In genomic region chr11:108961651-108962065, GRCm38 (mm10) we compare ENCODE assay signal across 9 mouse cellular contexts. TPM values are rescaled to one million over a fixed set of nuclear protein-coding genes. Genes with fewer than 3 reads are reported as not detected.
A peak's percentile ranks its signal among the peaks of the same experiment; 100 is the strongest.
DNase-seq lines count a peak whose midpoint lies in the region; ATAC-seq and TF ChIP-seq lines count a peak whose summit lies in the region.
"Had no signal": no experiment of that assay in that cellular context is flagged by ENCODE, and none has a peak within 500 bp of the region (broad histone marks: within the 10 kb centered on the region; RNA-seq: fewer than 3 reads in every experiment).

No protein-coding gene starts in this region.

- peak overlapping the region; percentile 65 for H3K27ac ChIP-seq in kidney, embryonic 15.5 days
- H3K27ac ChIP-seq in forebrain, embryonic 13.5 days: peak overlapping the region; percentile 0
- H3K27ac ChIP-seq in limb, embryonic 15.5 days: peak overlapping the region; percentile 75
- no peak overlapping the region; the same call in 1 of the 2 replicates for H3K27ac ChIP-seq in stomach, embryonic 14.5 days (ENCODE audit: low read length)
- H3K27ac ChIP-seq in thymus, adult 2 months (ENCODE audit: control insufficient read depth, insufficient read depth, low read length): no peak overlapping the region
- H3K27ac ChIP-seq: macrophage had no signal

- ATAC-seq in kidney, embryonic 15.5 days (replicated peaks; ENCODE audit: low FRiP score): peak; percentile 67; the same call in 1 of the 2 replicates
- no peak for ATAC-seq in forebrain, embryonic 13.5 days
- peak; percentile 50; the same call in 1 of the 2 replicates for ATAC-seq in limb, embryonic 15.5 days (ENCODE audit: insufficient number of reproducible peaks, low FRiP score, low TSS enrichment, low read depth)
- no peak for ATAC-seq in stomach, embryonic 14.5 days (ENCODE audit: insufficient number of reproducible peaks, insufficient read depth, low FRiP score, low read depth)
- no peak for ATAC-seq in erythroblast, adult 5-6 weeks (replicated peaks; ENCODE audit: low FRiP score, poor library complexity, severe bottlenecking)

- no peak for TF ChIP-seq CTCF in thymus, adult 2 months (IDR thresholded peaks at IDR 0.05; ENCODE audit: borderline replicate concordance, control insufficient read depth, extremely low read depth, insufficient read depth, low read length, poor library complexity)

- H3K36me3 ChIP-seq in kidney, embryonic 15.5 days: no peaks in the 10 kb centered on the region
- no peaks in the 10 kb centered on the region for H3K36me3 ChIP-seq in forebrain, embryonic 13.5 days (ENCODE audit: poor library complexity, severe bottlenecking)
- H3K36me3 ChIP-seq in limb, embryonic 15.5 days: no peaks in the 10 kb centered on the region
- no peaks in the 10 kb centered on the region for H3K36me3 ChIP-seq in stomach, embryonic 14.5 days (ENCODE audit: control insufficient read depth, insufficient read depth, low read length)
- H3K36me3 ChIP-seq in thymus, adult 2 months (ENCODE audit: control insufficient read depth, insufficient read depth, low read length): no peaks in the 10 kb centered on the region

- no peaks in the 10 kb centered on the region for H3K9me3 ChIP-seq in kidney, embryonic 15.5 days (replicated peaks)
- H3K9me3 ChIP-seq in forebrain, embryonic 13.5 days (replicated peaks): no peaks in the 10 kb centered on the region
- H3K9me3 ChIP-seq in limb, embryonic 15.5 days: no peaks in the 10 kb centered on the region
- no peaks in the 10 kb centered on the region for H3K9me3 ChIP-seq in stomach, embryonic 14.5 days (ENCODE audit: control insufficient read depth, low read depth, low read length)

- no peaks in the 10 kb centered on the region for H3K27me3 ChIP-seq in kidney, embryonic 15.5 days
- H3K27me3 ChIP-seq in forebrain, embryonic 13.5 days: no peaks in the 10 kb centered on the region
- no peaks in the 10 kb centered on the region for H3K27me3 ChIP-seq in limb, embryonic 15.5 days
- no peaks in the 10 kb centered on the region for H3K27me3 ChIP-seq in stomach, embryonic 14.5 days (ENCODE audit: control insufficient read depth, insufficient read depth, low read length)
- H3K27me3 ChIP-seq in thymus, adult 2 months (ENCODE audit: control insufficient read depth, insufficient read depth, low read length): no peaks in the 10 kb centered on the region

- H3K4me1 ChIP-seq in kidney, embryonic 15.5 days: peaks cover 23% of the 10 kb centered on the region
- peaks cover 22% of the 10 kb centered on the region for H3K4me1 ChIP-seq in forebrain, embryonic 13.5 days
- H3K4me1 ChIP-seq in limb, embryonic 15.5 days: peaks cover 31% of the 10 kb centered on the region
- H3K4me1 ChIP-seq in stomach, embryonic 14.5 days (ENCODE audit: control insufficient read depth, insufficient read depth, low read length): 0 out of 2 replicates have a peak, but pooled peaks cover 9% of the 10 kb centered on the region
- no peaks in the 10 kb centered on the region for H3K4me1 ChIP-seq in thymus, adult 2 months (replicated peaks; ENCODE audit: control insufficient read depth, insufficient read depth, low read length)

- peak overlapping the region; percentile 13; the same call in 1 of the 2 replicates for H3K4me3 ChIP-seq in kidney, embryonic 15.5 days (replicated peaks)
- no peak overlapping the region for H3K4me3 ChIP-seq in forebrain, embryonic 13.5 days
- H3K4me3 ChIP-seq in limb, embryonic 15.5 days: no peak overlapping the region
- H3K4me3 ChIP-seq in stomach, embryonic 14.5 days (ENCODE audit: low read depth, low read length): 0 out of 2 replicates have a peak overlapping the region, but pooled peaks have one; percentile 1
- no peak overlapping the region for H3K4me3 ChIP-seq in thymus, adult 2 months (ENCODE audit: control insufficient read depth, insufficient read depth, low read length)

- no peak overlapping the region for H3K9ac ChIP-seq in kidney, embryonic 15.5 days
- H3K9ac ChIP-seq in forebrain, embryonic 13.5 days: no peak overlapping the region
- H3K9ac ChIP-seq in limb, embryonic 15.5 days: no peak overlapping the region
- H3K9ac ChIP-seq in stomach, embryonic 14.5 days (replicated peaks; ENCODE audit: low read depth, low read length): no peak overlapping the region

- H3K4me2 ChIP-seq in kidney, embryonic 15.5 days: peak overlapping the region; percentile 46
- H3K4me2 ChIP-seq in forebrain, embryonic 13.5 days: peak overlapping the region; percentile 14
- 0 out of 2 replicates have a peak overlapping the region, but pooled peaks have one; percentile 25 for H3K4me2 ChIP-seq in limb, embryonic 15.5 days
- H3K4me2 ChIP-seq in stomach, embryonic 14.5 days (replicated peaks; ENCODE audit: low read depth, low read length): 0 out of 2 replicates have a peak overlapping the region, but pooled peaks have one; percentile 28

- DNase-seq in kidney, adult 8-10 months: no peak
- no peak for DNase-seq in retina, embryonic 14.5 days (ENCODE audit: low spot score)
- no peak for DNase-seq in thymus, adult 2 months

- TF ChIP-seq POLR2A in thymus, adult 2 months (IDR thresholded peaks at IDR 0.05; ENCODE audit: control insufficient read depth, extremely low read depth, insufficient read depth, low read length, poor library complexity): no peak

- WGBS in kidney, embryonic 15.5 days: 3% methylated on average over 11 of the region's 11 CpGs
- WGBS in forebrain, embryonic 13.5 days: 2% methylated on average over 11 of the region's 11 CpGs
- 2% methylated on average over 11 of the region's 11 CpGs for WGBS in limb, embryonic 15.5 days
- WGBS in stomach, embryonic 14.5 days: 2% methylated on average over 11 of the region's 11 CpGs
- 36% methylated on average over 11 of the region's 11 CpGs for WGBS in thymus, adult 2 months

RNA-seq across cellular contexts. Expression of gene Axin2, which starts 41.5 kb away (rescaled TPM):
- 5.8 and 7.0 TPM in 2 replicates for polyA plus RNA-seq in kidney, embryonic 15.5 days (2015; fragmentation: Nextera tagmentation; extraction: Ambion mirVana)
- 9.6 and 11.4 TPM in 2 replicates for polyA plus RNA-seq in forebrain, embryonic 13.5 days (2015; fragmentation: Nextera tagmentation; extraction: Ambion mirVana)
- 15.8 and 20.3 TPM in 2 replicates for polyA plus RNA-seq in limb, embryonic 15.5 days (2015; fragmentation: Nextera tagmentation; extraction: Ambion mirVana)
- 3.9 and 7.0 TPM in 2 replicates for polyA plus RNA-seq in stomach, embryonic 14.5 days (2014; fragmentation: Nextera tagmentation; extraction: Ambion mirVana)
- 0.42 TPM in 1 of 2 replicates, not detected in the other for total RNA-seq in erythroblast, adult 5-6 weeks (2015; ENCODE audit: low replicate concordance)
- 0.51 and 0.84 TPM in 2 replicates for total RNA-seq in erythroblast, adult 5-6 weeks (2017; ENCODE audit: low replicate concordance)
- 16.5 and 17.0 TPM in 2 replicates for polyA plus RNA-seq in thymus, adult 2 months (2012; rRNA removed)
- polyA plus RNA-seq: macrophage had no signal

Comparison
In these comparisons a context has a peak if more than half of its experiments do, and no peak if none do; other contexts are left out.
1. ATAC-seq: peak in kidney, embryonic 15.5 days (single experiment) and limb, embryonic 15.5 days (single experiment); none in forebrain, embryonic 13.5 days (single experiment), stomach, embryonic 14.5 days (single experiment) and erythroblast, adult 5-6 weeks (single experiment).
2. H3K27ac ChIP-seq: peak in kidney, embryonic 15.5 days (single experiment), forebrain, embryonic 13.5 days (single experiment) and limb, embryonic 15.5 days (single experiment); none in stomach, embryonic 14.5 days (single experiment) and thymus, adult 2 months (single experiment).
3. H3K4me3 ChIP-seq: peak in kidney, embryonic 15.5 days (single experiment) and stomach, embryonic 14.5 days (single experiment); none in forebrain, embryonic 13.5 days (single experiment), limb, embryonic 15.5 days (single experiment) and thymus, adult 2 months (single experiment).
4. Peak in every context shown above with its lines, with median percentiles within 50 percentile points of each other: H3K4me2 ChIP-seq.